Mouse (Mus musculus) midbrain, postnatal 0 days (tissue): Measurements from ENCODE around the gene Galnt9. TPM values are rescaled to one million over a fixed set of nuclear protein-coding genes. Genes with fewer than 3 reads are reported as not detected.

Experiments
- ATAC-seq: fragments of 200-750 bp; cut with Nextera tagmentation; 2 replicates; pipeline ENCODE4 v1.8.0; 2017; ENCODE audit warnings: moderate number of reproducible peaks, mild to moderate bottlenecking, moderate TSS enrichment, moderate library complexity; ENCODE audit not compliant: low FRiP score
- DNase-seq: peaks from one replicate; pipeline ENCODE4 v3.0.0-alpha.2; 2015; ENCODE audit warnings: low spot score
- H3K27ac ChIP-seq: fragments of 300-500 bp; sonication (generic); 2 replicates; pipeline ENCODE4 v1.5.1; 2014; ENCODE audit warnings: low read depth, mild to moderate bottlenecking, low read length, mixed read lengths
- H3K27me3 ChIP-seq: fragments of 300-500 bp; sonication (generic); 2 replicates; pipeline ENCODE4 v1.6.1; 2014; ENCODE audit warnings: low read length, control low read depth, mixed read lengths; ENCODE audit not compliant: insufficient read depth
- H3K36me3 ChIP-seq: fragments of 300-500 bp; sonication (generic); 2 replicates; pipeline ENCODE4 v1.6.1; 2014; ENCODE audit warnings: low read length, control low read depth, mixed read lengths; ENCODE audit not compliant: insufficient read depth
- H3K4me1 ChIP-seq: fragments of 300-500 bp; sonication (generic); 2 replicates; pipeline ENCODE4 v1.6.1; 2014; ENCODE audit warnings: mild to moderate bottlenecking, control low read depth, antibody characterized with exemption, low read length, mixed read lengths; ENCODE audit not compliant: insufficient read depth
- H3K4me2 ChIP-seq: fragments of 300-500 bp; sonication (generic); 2 replicates; pipeline ENCODE4 v1.6.1; 2014; ENCODE audit warnings: low read depth, mild to moderate bottlenecking, low read length, mixed read lengths; ENCODE audit not compliant: poor library complexity, severe bottlenecking
- H3K4me3 ChIP-seq: fragments of 300-500 bp; sonication (generic); 2 replicates; pipeline ENCODE4 v1.5.1; 2014; ENCODE audit warnings: low read depth, mild to moderate bottlenecking, low read length, moderate library complexity
- H3K9ac ChIP-seq: fragments of 300-500 bp; sonication (generic); replicated peaks from 2 replicates; pipeline ENCODE4 v1.6.1; 2014; ENCODE audit warnings: mild to moderate bottlenecking, low read length, moderate library complexity, mixed read lengths; ENCODE audit not compliant: poor library complexity, severe bottlenecking
- H3K9me3 ChIP-seq: fragments of 300-500 bp; sonication (generic); 2 replicates; pipeline ENCODE4 v1.6.1; 2016; ENCODE audit warnings: low read length, control low read depth
- CTCF ChIP-seq: IDR thresholded peaks from 2 replicates; pipeline ENCODE4 v1.5.1; 2016; ENCODE audit warnings: antibody characterized with exemption, mild to moderate bottlenecking
- WGBS: fragments of 180-500 bp; shearing (Covaris S2); extraction: QIAGEN DNeasy Blood & Tissue Kit; methylation state at CpG from one replicate; pipeline ENCODE4 v1.1.7; 2014; 5-methylcytosine and 5-hydroxymethylcytosine counted together
- microRNA-seq: library from miRNA; unstranded; fragments of <30 nt; microRNA quantifications from one replicate; pipeline ENCODE4, GENCODE M21; 2016; ENCODE audit warnings: borderline number of aligned reads
- polyA plus RNA-seq: library from polyadenylated mRNA; unstranded; fragments of >200 nt; fragmentation: Nextera tagmentation; extraction: Ambion mirVana; gene quantifications from 2 replicates; pipeline ENCODE4 v1.2.1, GENCODE M21; 2015
- total RNA-seq: library from RNA; depleted of rRNA; stranded (reverse); fragments of >200 nt; gene quantifications from 2 replicates; pipeline ENCODE4 v1.2.3, GENCODE M21; 2014; rRNA removed

Gene Galnt9
- total and polyA plus RNA-seq, 2 experiments from 2014 or later: 23.1 to 34.0 TPM

- TF ChIP-seq CTCF: no peak
- WGBS: 58% methylated on average over 6 of the region's 6 CpGs
- peaks cover 72% of the 10 kb centered on the region for H3K36me3 ChIP-seq
Observed at GRCm38 (mm10) chr5:110665486-110666121, 121.4 kb downstream of the Galnt9 start.

More at GRCm38 (mm10) chr5:110665486-110666121, 121.4 kb downstream of the Galnt9 start:
- H3K9ac ChIP-seq: no peak overlapping the region
- DNase-seq (no peak), ATAC-seq (no peak)
- H3K4me2 ChIP-seq: no peak overlapping the region
- no peaks in the 10 kb centered on the region for H3K9me3 ChIP-seq
- no peak overlapping the region for H3K27ac ChIP-seq
- no peak overlapping the region for H3K4me3 ChIP-seq
- no peaks in the 10 kb centered on the region for H3K4me1 ChIP-seq
- no peaks in the 10 kb centered on the region for H3K27me3 ChIP-seq

Small RNA genes lying within 50 kb of the gene (microRNA-seq; reads per million reads assigned to microRNA genes)
- gene Mir7026: 4.0 reads per million, percentile 6 among the genes with 10 or more reads in this experiment

Other genes with a start within 250 kb of the Galnt9 start
- gene P2rx2, start 201.1 kb upstream of the Galnt9 start, total RNA-seq: 10.6 and 11.9 TPM in 2 replicates
- gene P2rx2, start 201.1 kb upstream of the Galnt9 start, polyA plus RNA-seq: 10.7 and 13.4 TPM in 2 replicates
- gene Lrcol1, start 199.6 kb upstream of the Galnt9 start, total RNA-seq: not detected in 2 replicates
- not detected in 2 replicates for gene Lrcol1, start 199.6 kb upstream of the Galnt9 start, polyA plus RNA-seq
- 32.8 and 36.2 TPM in 2 replicates for gene Fbrsl1, start 95.9 kb upstream of the Galnt9 start, total RNA-seq
- gene Fbrsl1, start 95.9 kb upstream of the Galnt9 start, polyA plus RNA-seq: 14.7 and 20.3 TPM in 2 replicates
- 42.9 and 48.7 TPM in 2 replicates for gene Noc4l, start 109.1 kb downstream of the Galnt9 start, total RNA-seq
- 41.8 and 43.9 TPM in 2 replicates for gene Noc4l, start 109.1 kb downstream of the Galnt9 start, polyA plus RNA-seq
- gene Ddx51, start 109.1 kb downstream of the Galnt9 start, total RNA-seq: 5.8 and 7.7 TPM in 2 replicates
- gene Ddx51, start 109.1 kb downstream of the Galnt9 start, polyA plus RNA-seq: 10.5 and 11.0 TPM in 2 replicates
- gene Ep400, start 226.4 kb downstream of the Galnt9 start, total RNA-seq: 67.2 and 72.1 TPM in 2 replicates
- 27.7 and 38.5 TPM in 2 replicates for gene Ep400, start 226.4 kb downstream of the Galnt9 start, polyA plus RNA-seq
- 10.4 and 11.6 TPM in 2 replicates for gene Pus1, start 236.3 kb downstream of the Galnt9 start, total RNA-seq
- 16.3 and 17.5 TPM in 2 replicates for gene Pus1, start 236.3 kb downstream of the Galnt9 start, polyA plus RNA-seq